8 mouse cellular contexts compared by ENCODE assay signal in genomic region chr8:61224380-61225092, GRCm38 (mm10). TPM values are rescaled to one million over a fixed set of nuclear protein-coding genes. Genes with fewer than 3 reads are reported as not detected.
DNase-seq lines count a peak whose midpoint lies in the region; ATAC-seq lines count a peak whose summit lies in the region.

No protein-coding gene starts in this region.

- peak; percentile 50 to 56 for DNase-seq in B cell, adult 2 months
- peak; percentile 44 for DNase-seq in adipocyte (ENCODE audit: low spot score)
- DNase-seq in embryo, embryonic 10.5 days (ENCODE audit: low spot score) = peak; percentile 71
- DNase-seq in neural tube, embryonic 10.5 days (ENCODE audit: extremely low spot score, low spot score) = peak; percentile 69
- DNase-seq in testis, postnatal 10 days (ENCODE audit: low spot score) = peak; percentile 75

- WGBS in heart, embryonic 12.5 days = under 1% methylated on average over 41 of the region's 41 CpGs
- whole genome bisulfite sequencing in kidney, embryonic 15.5 days = 1% methylated on average over 41 of the region's 41 CpGs
- WGBS in liver, embryonic 16.5 days (ENCODE audit: insufficient replicate concordance) = under 1% methylated on average over 31 of the region's 41 CpGs

- no peaks in the 10 kb centered on the region for H3K9me3 ChIP-seq in heart, embryonic 12.5 days (replicated peaks)
- H3K9me3 ChIP-seq in kidney, embryonic 15.5 days (replicated peaks) = no peaks in the 10 kb centered on the region
- H3K9me3 ChIP-seq in liver, embryonic 16.5 days (replicated peaks; ENCODE audit: control insufficient read depth, low read length) = no peaks in the 10 kb centered on the region

- peak overlapping the region; percentile 80 for H3K27ac ChIP-seq in heart, embryonic 12.5 days (ENCODE audit: poor library complexity, severe bottlenecking)
- peak overlapping the region; percentile 92 for H3K27ac ChIP-seq in kidney, embryonic 15.5 days
- no peak overlapping the region for H3K27ac ChIP-seq in liver, embryonic 16.5 days (ENCODE audit: low read length)

- peaks cover 20% of the 10 kb centered on the region for H3K4me1 ChIP-seq in heart, embryonic 12.5 days (replicated peaks)
- peaks cover 45% of the 10 kb centered on the region for H3K4me1 ChIP-seq in kidney, embryonic 15.5 days
- H3K4me1 ChIP-seq in liver, embryonic 16.5 days (ENCODE audit: control insufficient read depth, low read depth, low read length) = no peaks in the 10 kb centered on the region; the same call in none of the 2 replicates

- ATAC-seq in heart, embryonic 12.5 days (ENCODE audit: insufficient number of reproducible peaks, low FRiP score) = peak; percentile 81
- ATAC-seq in kidney, embryonic 15.5 days (replicated peaks; ENCODE audit: low FRiP score) = peak; percentile 80
- ATAC-seq in liver, embryonic 16.5 days (ENCODE audit: low read depth) = peak; percentile 68

- 0 out of 2 replicates have a peak, but pooled peaks cover 2% of the 10 kb centered on the region for H3K36me3 ChIP-seq in heart, embryonic 12.5 days
- H3K36me3 ChIP-seq in kidney, embryonic 15.5 days = peaks cover 4% of the 10 kb centered on the region; the same call in 1 of the 2 replicates
- no peaks in the 10 kb centered on the region for H3K36me3 ChIP-seq in liver, embryonic 16.5 days (ENCODE audit: control insufficient read depth, insufficient read depth)

- H3K4me2 ChIP-seq in heart, embryonic 12.5 days = peak overlapping the region; percentile 97
- peak overlapping the region; percentile 79 for H3K4me2 ChIP-seq in kidney, embryonic 15.5 days
- H3K4me2 ChIP-seq in liver, embryonic 16.5 days (ENCODE audit: low read depth, low read length) = peak overlapping the region; percentile 66

- H3K9ac ChIP-seq in heart, embryonic 12.5 days = peak overlapping the region; percentile 83
- H3K9ac ChIP-seq in kidney, embryonic 15.5 days = peak overlapping the region; percentile 83
- peak overlapping the region; percentile 53 for H3K9ac ChIP-seq in liver, embryonic 16.5 days (ENCODE audit: low read depth, low read length)

- H3K27me3 ChIP-seq in heart, embryonic 12.5 days (replicated peaks) = peaks cover 2% of the 10 kb centered on the region; the same call in 1 of the 2 replicates
- no peaks in the 10 kb centered on the region for H3K27me3 ChIP-seq in kidney, embryonic 15.5 days
- peaks cover 13% of the 10 kb centered on the region for H3K27me3 ChIP-seq in liver, embryonic 16.5 days (ENCODE audit: control insufficient read depth, insufficient read depth, low read depth, low read length)

- H3K4me3 ChIP-seq in heart, embryonic 12.5 days = peak overlapping the region; percentile 89
- H3K4me3 ChIP-seq in kidney, embryonic 15.5 days (replicated peaks) = peak overlapping the region; percentile 87
- peak overlapping the region; percentile 69 for H3K4me3 ChIP-seq in liver, embryonic 16.5 days (ENCODE audit: low read depth, low read length)

RNA-seq across cellular contexts. Expression of gene Sh3rf1, which starts 0.9 kb away (rescaled TPM):
- 6.5 and 7.5 TPM in 2 replicates for polyA plus RNA-seq in heart, embryonic 12.5 days (2016; fragmentation: Nextera tagmentation; extraction: Ambion mirVana)
- polyA plus RNA-seq in kidney, embryonic 15.5 days (2015; fragmentation: Nextera tagmentation; extraction: Ambion mirVana) = 21.4 and 22.4 TPM in 2 replicates
- 1.2 and 1.5 TPM in 2 replicates for polyA plus RNA-seq in liver, embryonic 16.5 days (2015; fragmentation: Nextera tagmentation; extraction: Ambion mirVana)
